Mouse (Mus musculus): Measurements from ENCODE around the gene Lamc1. TPM values are rescaled to one million over a fixed set of nuclear protein-coding genes. Genes with fewer than 3 reads are reported as not detected.
"Not testable (repeated sequence)": the region's sequence is repeated elsewhere in the genome, so short reads cannot be mapped to it uniquely, and the experiment has no call there.

Lamc1 gene
- polyA plus RNA-seq, 2 experiments, result 76.7 to 118 TPM

GRCm38 (mm10) chr1:153347040-153347439 lies 14.5 kb upstream of the Lamc1 start:
- Histone ChIP-seq H3K9ac (ENCODE audit: low read depth, low read length, severe bottlenecking) (no peak overlapping the region), H3K27ac (replicated peaks; ENCODE audit: low read depth, low read length) (no peak overlapping the region), H3K27me3 (ENCODE audit: control insufficient read depth, insufficient read depth, low read length) (no peaks in the 10 kb centered on the region), H3K4me1 (ENCODE audit: control insufficient read depth, insufficient read depth, low read length) (no peaks in the 10 kb centered on the region), H3K4me3 (replicated peaks; ENCODE audit: low read length) (no peak overlapping the region), H3K9me3 (ENCODE audit: control insufficient read depth, low read length) (no peaks in the 10 kb centered on the region), H3K4me2 (replicated peaks; ENCODE audit: low read depth, low read length, severe bottlenecking) (no peak overlapping the region), H3K36me3 (ENCODE audit: control insufficient read depth, insufficient read depth, low read length) (no peaks in the 10 kb centered on the region)
- no peak for ATAC-seq (ENCODE audit: low FRiP score, low read depth)
- TF ChIP-seq POLR2A (IDR thresholded peaks at IDR 0.05; ENCODE audit: borderline replicate concordance, extremely low read depth, insufficient read depth, insufficient read length), result no peak
- 96% methylated on average over 2 of the region's 2 CpGs for WGBS
- no peak for DNase-seq (ENCODE audit: low spot score)

DNA sequence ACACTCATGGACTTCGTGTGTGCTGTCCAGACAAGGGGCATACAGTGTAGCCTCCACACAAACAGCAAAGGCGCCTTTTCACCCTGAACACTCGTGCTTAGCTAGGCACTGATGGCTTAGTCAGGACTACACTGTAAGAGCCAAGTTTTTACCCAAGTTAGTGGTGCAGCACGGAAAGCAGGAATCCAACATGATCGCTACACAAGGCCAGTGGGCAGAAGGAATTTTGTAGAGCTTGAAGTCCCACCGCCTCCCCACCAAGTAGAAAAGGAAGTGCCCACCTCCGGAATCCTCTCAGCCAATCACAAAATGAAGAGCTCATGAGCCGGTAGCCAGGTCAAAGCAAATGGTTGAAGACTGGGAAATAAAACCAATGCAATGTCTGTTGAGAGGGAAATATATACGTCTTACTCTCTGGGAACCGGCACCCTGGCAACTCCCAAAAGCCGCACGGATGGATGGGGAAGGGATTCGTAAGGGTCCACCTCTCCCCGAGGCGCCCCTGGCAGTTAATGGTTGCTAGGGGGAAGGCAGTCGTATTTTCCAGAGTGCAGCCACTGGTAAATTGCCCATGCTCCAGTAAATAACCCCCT lies 13.2 kb upstream of the Lamc1 start:
- Histone ChIP-seq H3K27me3 (ENCODE audit: control insufficient read depth, insufficient read depth, low read length) (no peaks in the 10 kb centered on the region), H3K4me3 (replicated peaks; ENCODE audit: low read length) (no peak overlapping the region), H3K9ac (ENCODE audit: low read depth, low read length, severe bottlenecking) (no peak overlapping the region), H3K4me2 (replicated peaks; ENCODE audit: low read depth, low read length, severe bottlenecking) (no peak overlapping the region; the same call in 1 of the 2 replicates), H3K36me3 (ENCODE audit: control insufficient read depth, insufficient read depth, low read length) (no peaks in the 10 kb centered on the region), H3K9me3 (ENCODE audit: control insufficient read depth, low read length) (no peaks in the 10 kb centered on the region), H3K27ac (replicated peaks; ENCODE audit: low read depth, low read length) (no peak overlapping the region), H3K4me1 (ENCODE audit: control insufficient read depth, insufficient read depth, low read length) (no peaks in the 10 kb centered on the region)
- 73% methylated on average over 16 of the region's 16 CpGs for WGBS
- ATAC-seq (ENCODE audit: low FRiP score, low read depth) (no peak), DNase-seq (ENCODE audit: low spot score) (no peak)
- TF ChIP-seq POLR2A (IDR thresholded peaks at IDR 0.05; ENCODE audit: borderline replicate concordance, extremely low read depth, insufficient read depth, insufficient read length), result no peak

DNA sequence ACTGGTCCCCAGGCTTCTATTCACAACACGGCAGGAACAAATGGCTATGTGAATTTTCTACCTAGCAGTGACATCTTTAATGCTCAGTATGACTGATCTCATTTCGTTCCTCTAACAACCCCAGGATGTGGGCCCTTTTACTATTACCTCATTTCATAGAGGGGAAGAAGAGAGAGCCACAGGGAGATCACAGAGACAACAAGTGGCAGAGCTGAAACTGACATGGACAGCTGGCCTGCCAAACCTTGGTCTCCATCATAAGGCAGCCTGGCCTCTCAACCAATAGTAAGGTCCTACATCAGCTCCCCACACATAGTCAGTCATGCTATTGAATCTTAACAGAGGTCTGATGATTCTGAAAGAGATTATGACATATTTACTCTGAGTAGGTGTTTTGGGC lies 12.4 kb upstream of the Lamc1 start:
- H3K9ac ChIP-seq (ENCODE audit: low read depth, low read length, severe bottlenecking), result no peak overlapping the region
- no peak for DNase-seq (ENCODE audit: low spot score)
- TF ChIP-seq POLR2A (IDR thresholded peaks at IDR 0.05; ENCODE audit: borderline replicate concordance, extremely low read depth, insufficient read depth, insufficient read length), result no peak

DNA sequence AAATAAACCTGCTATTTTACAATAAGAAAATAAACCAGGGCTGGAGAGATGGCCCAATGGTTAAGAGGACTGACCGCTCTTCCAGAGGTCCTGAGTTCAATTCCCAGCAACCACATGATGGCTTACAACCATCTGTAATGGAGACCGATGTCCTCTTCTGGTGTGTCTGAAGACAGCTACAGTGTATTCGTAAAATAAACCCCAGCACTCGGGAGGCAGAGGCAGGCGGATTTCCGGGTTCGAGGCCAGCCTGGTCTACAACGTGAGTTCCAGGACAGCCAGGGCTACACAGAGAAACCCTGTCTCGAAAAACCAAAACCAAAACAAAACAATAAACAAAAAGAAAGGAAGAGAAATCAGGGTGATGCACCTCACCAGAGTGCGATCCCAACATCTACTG lies 2.9 kb upstream of the Lamc1 start:
- H3K27ac ChIP-seq (replicated peaks; ENCODE audit: low read depth, low read length); DNase-seq (ENCODE audit: low spot score); ATAC-seq (ENCODE audit: low FRiP score, low read depth); H3K36me3 ChIP-seq (ENCODE audit: control insufficient read depth, insufficient read depth, low read length); H3K27me3 ChIP-seq (ENCODE audit: control insufficient read depth, insufficient read depth, low read length); H3K9me3 ChIP-seq (ENCODE audit: control insufficient read depth, low read length); H3K4me3 ChIP-seq (replicated peaks; ENCODE audit: low read length); H3K9ac ChIP-seq (ENCODE audit: low read depth, low read length, severe bottlenecking); H3K4me2 ChIP-seq (replicated peaks; ENCODE audit: low read depth, low read length, severe bottlenecking); H3K4me1 ChIP-seq (ENCODE audit: control insufficient read depth, insufficient read depth, low read length): not testable (repeated sequence)
- 91% methylated on average over 10 of the region's 10 CpGs for WGBS

More for the DNA sequence above, 12.4 kb upstream of the Lamc1 start:
- H3K27ac ChIP-seq (replicated peaks; ENCODE audit: low read depth, low read length), result no peak overlapping the region
- no peaks in the 10 kb centered on the region for H3K36me3 ChIP-seq (ENCODE audit: control insufficient read depth, insufficient read depth, low read length)
- H3K4me1 ChIP-seq (ENCODE audit: control insufficient read depth, insufficient read depth, low read length), result no peaks in the 10 kb centered on the region
- no peaks in the 10 kb centered on the region for H3K27me3 ChIP-seq (ENCODE audit: control insufficient read depth, insufficient read depth, low read length)
- no peak for ATAC-seq (ENCODE audit: low FRiP score, low read depth)
- H3K9me3 ChIP-seq (ENCODE audit: control insufficient read depth, low read length), result no peaks in the 10 kb centered on the region
- WGBS, result 87% methylated on average over 2 of the region's 2 CpGs
- no peak overlapping the region for H3K4me2 ChIP-seq (replicated peaks; ENCODE audit: low read depth, low read length, severe bottlenecking)
- no peak overlapping the region for H3K4me3 ChIP-seq (replicated peaks; ENCODE audit: low read length)

- TF ChIP-seq POLR2A (IDR thresholded peaks at IDR 0.05; ENCODE audit: borderline replicate concordance, extremely low read depth, insufficient read depth, insufficient read length), result no peak
- Histone ChIP-seq H3K27me3 (ENCODE audit: control insufficient read depth, insufficient read depth, low read length) (no peaks in the 10 kb centered on the region), H3K9ac (ENCODE audit: low read depth, low read length, severe bottlenecking) (peak overlapping the region; percentile 56), H3K36me3 (ENCODE audit: control insufficient read depth, insufficient read depth, low read length) (no peaks in the 10 kb centered on the region), H3K4me2 (replicated peaks; ENCODE audit: low read depth, low read length, severe bottlenecking) (peak overlapping the region; percentile 89), H3K4me3 (replicated peaks; ENCODE audit: low read length) (peak overlapping the region; percentile 96), H3K9me3 (ENCODE audit: control insufficient read depth, low read length) (no peaks in the 10 kb centered on the region), H3K4me1 (ENCODE audit: control insufficient read depth, insufficient read depth, low read length) (peaks cover 11% of the 10 kb centered on the region), H3K27ac (replicated peaks; ENCODE audit: low read depth, low read length) (0 out of 2 replicates have a peak overlapping the region, but pooled peaks have one; percentile 16)
- peak; percentile 25 for ATAC-seq (ENCODE audit: low FRiP score, low read depth)
- DNase-seq (ENCODE audit: low spot score), result peak; percentile 14
- WGBS, result 8% methylated on average over 22 of the region's 22 CpGs
Measured at GRCm38 (mm10) chr1:153333296-153334121, 923 bp upstream of the Lamc1 start.
